Mouse (Mus musculus): ENCODE results near the gene Tctex1d4. TPM values are rescaled to one million over a fixed set of nuclear protein-coding genes. Genes with fewer than 3 reads are reported as not detected.

The Tctex1d4 gene
- not detected in 2 replicates for polyA plus RNA-seq (2015; fragmentation: Nextera tagmentation; extraction: Ambion mirVana)

- ATAC-seq: no peak
- Histone ChIP-seq H3K36me3 (peaks cover 9% of the 10 kb centered on the region; the same call in 1 of the 2 replicates), H3K27me3 (replicated peaks) (peaks cover 1% of the 10 kb centered on the region; the same call in 1 of the 2 replicates), H3K4me3 (replicated peaks) (no peak within 1 kb of the TSS), H3K4me2 (replicated peaks) (peak within 1 kb of the TSS; percentile 44; the same call in 1 of the 2 replicates), H3K27ac (peak within 1 kb of the TSS; percentile 89), H3K4me1 (replicated peaks) (peaks cover 28% of the 10 kb centered on the region), H3K9ac (peak within 1 kb of the TSS; percentile 46; the same call in 1 of the 2 replicates), H3K9me3 (no peaks in the 10 kb centered on the region)
- 83% methylated on average over 9 of the region's 9 CpGs for WGBS
Measured at GRCm38 (mm10) chr4:117126675-117127290, at the start of gene Tctex1d4. Tctex1d4 (plus strand) TSS chr4:117126794.

- 70% methylated on average over 7 of the region's 7 CpGs for WGBS
- Histone ChIP-seq H3K27ac (no peak overlapping the region), H3K4me3 (replicated peaks) (no peak overlapping the region), H3K27me3 (replicated peaks) (no peaks in the 10 kb centered on the region), H3K9ac (no peak overlapping the region), H3K36me3 (0 out of 2 replicates have a peak, but pooled peaks cover 4% of the 10 kb centered on the region), H3K9me3 (no peaks in the 10 kb centered on the region), H3K4me1 (replicated peaks) (peaks cover 4% of the 10 kb centered on the region; the same call in 1 of the 2 replicates), H3K4me2 (replicated peaks) (no peak overlapping the region)
- no peak for ATAC-seq
Measured at GRCm38 (mm10) chr4:117087948-117088640, 38.5 kb upstream of the Tctex1d4 start.

- WGBS: 58% methylated on average over 7 of the region's 7 CpGs
- Histone ChIP-seq H3K9me3 (no peaks in the 10 kb centered on the region), H3K4me1 (replicated peaks) (peaks cover 6% of the 10 kb centered on the region; the same call in 1 of the 2 replicates), H3K27me3 (replicated peaks) (no peaks in the 10 kb centered on the region), H3K4me3 (replicated peaks) (no peak overlapping the region), H3K27ac (0 out of 2 replicates have a peak overlapping the region, but pooled peaks have one; percentile 5), H3K4me2 (replicated peaks) (no peak overlapping the region), H3K36me3 (no peaks in the 10 kb centered on the region), H3K9ac (no peak overlapping the region)
- no peak for ATAC-seq
Measured at GRCm38 (mm10) chr4:117090586-117090985, 36.0 kb upstream of the Tctex1d4 start.

GRCm38 (mm10) chr4:117094626-117095361 is 31.8 kb upstream of the Tctex1d4 start:
- no peaks in the 10 kb centered on the region; the same call in 1 of the 2 replicates for H3K27me3 ChIP-seq (replicated peaks)
- H3K4me3 ChIP-seq (replicated peaks): no peak overlapping the region
- WGBS: 66% methylated on average over 3 of the region's 3 CpGs
- H3K9me3 ChIP-seq: no peaks in the 10 kb centered on the region
- H3K4me2 ChIP-seq (replicated peaks): no peak overlapping the region
- H3K9ac ChIP-seq: no peak overlapping the region
- ATAC-seq: no peak
- H3K4me1 ChIP-seq (replicated peaks): 0 out of 2 replicates have a peak, but pooled peaks cover 7% of the 10 kb centered on the region
- H3K36me3 ChIP-seq: no peaks in the 10 kb centered on the region
- peak overlapping the region; percentile 29; the same call in 1 of the 2 replicates for H3K27ac ChIP-seq

GRCm38 (mm10) chr4:117095551-117096452 is 30.8 kb upstream of the Tctex1d4 start, which contains the start of gene Ptch2:
Ptch2 (plus strand) TSS chr4:117096075.
- ATAC-seq: peak; percentile 84
- Histone ChIP-seq H3K9ac (peak within 1 kb of the TSS; percentile 55), H3K4me3 (replicated peaks) (peak within 1 kb of the TSS; percentile 51), H3K4me2 (replicated peaks) (peak within 1 kb of the TSS; percentile 84), H3K27me3 (replicated peaks) (no peaks in the 10 kb centered on the region; the same call in 1 of the 2 replicates), H3K9me3 (no peaks in the 10 kb centered on the region), H3K36me3 (no peaks in the 10 kb centered on the region), H3K27ac (peak within 1 kb of the TSS; percentile 67), H3K4me1 (replicated peaks) (0 out of 2 replicates have a peak, but pooled peaks cover 7% of the 10 kb centered on the region)
- 2% methylated on average over 50 of the region's 50 CpGs for WGBS

- peak overlapping the region; percentile 55 for H3K9ac ChIP-seq
- peak overlapping the region; percentile 51 for H3K4me3 ChIP-seq (replicated peaks)
- 0 out of 2 replicates have a peak, but pooled peaks cover 7% of the 10 kb centered on the region for H3K4me1 ChIP-seq (replicated peaks)
- no peaks in the 10 kb centered on the region; the same call in 1 of the 2 replicates for H3K27me3 ChIP-seq (replicated peaks)
- WGBS: 15% methylated on average over 5 of the region's 5 CpGs
- H3K9me3 ChIP-seq: no peaks in the 10 kb centered on the region
- ATAC-seq: no peak
- peak overlapping the region; percentile 67 for H3K27ac ChIP-seq
- peak overlapping the region; percentile 84 for H3K4me2 ChIP-seq (replicated peaks)
- no peaks in the 10 kb centered on the region for H3K36me3 ChIP-seq
Measured at GRCm38 (mm10) chr4:117096666-117097065, 29.9 kb upstream of the Tctex1d4 start.

- Histone ChIP-seq H3K9ac (0 out of 2 replicates have a peak overlapping the region, but pooled peaks have one; percentile 1), H3K4me3 (replicated peaks) (no peak overlapping the region), H3K36me3 (no peaks in the 10 kb centered on the region), H3K27ac (peak overlapping the region; percentile 69), H3K27me3 (replicated peaks) (no peaks in the 10 kb centered on the region; the same call in 1 of the 2 replicates), H3K4me1 (replicated peaks) (0 out of 2 replicates have a peak, but pooled peaks cover 7% of the 10 kb centered on the region), H3K4me2 (replicated peaks) (peak overlapping the region; percentile 84), H3K9me3 (no peaks in the 10 kb centered on the region)
- peak; percentile 64 for ATAC-seq
- WGBS: 39% methylated on average over 8 of the region's 8 CpGs
Measured at GRCm38 (mm10) chr4:117097969-117098763, 28.4 kb upstream of the Tctex1d4 start.

GRCm38 (mm10) chr4:117098764-117099036 is 27.9 kb upstream of the Tctex1d4 start:
- Histone ChIP-seq H3K4me3 (replicated peaks) (no peak overlapping the region), H3K27me3 (replicated peaks) (no peaks in the 10 kb centered on the region; the same call in 1 of the 2 replicates), H3K4me2 (replicated peaks) (peak overlapping the region; percentile 84), H3K4me1 (replicated peaks) (0 out of 2 replicates have a peak, but pooled peaks cover 7% of the 10 kb centered on the region), H3K9ac (no peak overlapping the region), H3K9me3 (no peaks in the 10 kb centered on the region), H3K27ac (peak overlapping the region; percentile 69; the same call in 1 of the 2 replicates), H3K36me3 (no peaks in the 10 kb centered on the region)
- WGBS: 52% methylated on average over 2 of the region's 2 CpGs
- no peak for ATAC-seq

GRCm38 (mm10) chr4:117100036-117100435 is 26.6 kb upstream of the Tctex1d4 start:
- Histone ChIP-seq H3K36me3 (no peaks in the 10 kb centered on the region), H3K4me2 (replicated peaks) (no peak overlapping the region), H3K9me3 (no peaks in the 10 kb centered on the region), H3K27me3 (replicated peaks) (no peaks in the 10 kb centered on the region; the same call in 1 of the 2 replicates), H3K4me3 (replicated peaks) (no peak overlapping the region), H3K9ac (no peak overlapping the region), H3K27ac (no peak overlapping the region), H3K4me1 (replicated peaks) (0 out of 2 replicates have a peak, but pooled peaks cover 7% of the 10 kb centered on the region)
- ATAC-seq: no peak
- WGBS: 80% methylated on average over 4 of the region's 4 CpGs

- no peak overlapping the region for H3K27ac ChIP-seq
- H3K9ac ChIP-seq: no peak overlapping the region
- ATAC-seq: no peak
- no peaks in the 10 kb centered on the region for H3K9me3 ChIP-seq
- 48% methylated on average over 7 of the region's 7 CpGs for WGBS
- H3K4me1 ChIP-seq (replicated peaks): 0 out of 2 replicates have a peak, but pooled peaks cover 4% of the 10 kb centered on the region
- H3K27me3 ChIP-seq (replicated peaks): no peaks in the 10 kb centered on the region
- H3K4me3 ChIP-seq (replicated peaks): no peak overlapping the region
- no peaks in the 10 kb centered on the region for H3K36me3 ChIP-seq
- H3K4me2 ChIP-seq (replicated peaks): no peak overlapping the region
Measured at GRCm38 (mm10) chr4:117101218-117101617, 25.4 kb upstream of the Tctex1d4 start.
